In genomic region chr8:3345337-3345736, GRCm38 (mm10) we compare ENCODE assay signal across 31 mouse cellular contexts. TPM values are rescaled to one million over a fixed set of nuclear protein-coding genes. Genes with fewer than 3 reads are reported as not detected.
"Had no signal": no experiment of that assay in that cellular context is flagged by ENCODE, and none has a peak within 500 bp of the region (broad histone marks: within the 10 kb centered on the region; RNA-seq: fewer than 3 reads in every experiment).

No protein-coding gene starts in this region.

- DNase-seq: cerebellum, adult 8-10 months; cerebellum, adult 9-10 months; cerebellum, adult 9-11 months; cerebellum, postnatal 10 days; cerebellum, postnatal 14 days; cerebellum, postnatal 25 days; cerebellum, postnatal 36 days; embryo, embryonic 11 days; forebrain, postnatal 0 days; gastrocnemius, postnatal 10 days; gastrocnemius, postnatal 14 days; gastrocnemius, postnatal 25 days; gastrocnemius, postnatal 36 days; heart, adult 11 months; heart, adult 18-20 months; heart, adult 2 months had no signal

- H3K27ac ChIP-seq: embryonic facial prominence, embryonic 10.5 days; embryonic facial prominence, embryonic 12.5 days; embryonic facial prominence, embryonic 13.5 days; embryonic facial prominence, embryonic 15.5 days; forebrain, embryonic 10.5 days; forebrain, embryonic 12.5 days; forebrain, embryonic 13.5 days; forebrain, embryonic 15.5 days; heart, adult 2 months had no signal

- ATAC-seq: forebrain, embryonic 13.5 days; forebrain, embryonic 14.5 days; forebrain, embryonic 15.5 days; forebrain, embryonic 16.5 days; forebrain, postnatal 0 days had no signal

- H3K4me3 ChIP-seq: embryonic facial prominence, embryonic 10.5 days; embryonic facial prominence, embryonic 12.5 days; embryonic facial prominence, embryonic 13.5 days; embryonic facial prominence, embryonic 15.5 days; erythroblast, embryonic 14.5 days; forebrain, embryonic 10.5 days; forebrain, embryonic 12.5 days; forebrain, embryonic 13.5 days; forebrain, embryonic 15.5 days; heart, adult 2 months had no signal

RNA-seq across cellular contexts. Expression of gene A430078G23Rik, which starts 7.9 kb away (rescaled TPM):
- total RNA-seq: forebrain, postnatal 0 days; gastrocnemius, adult 8-10 months had no signal
- polyA plus RNA-seq: cortical plate, adult 2 months; embryonic facial prominence, embryonic 11.5 days; embryonic facial prominence, embryonic 12.5 days; embryonic facial prominence, embryonic 13.5 days; erythroblast, embryonic 14.5 days; forebrain, embryonic 10.5 days; forebrain, embryonic 11.5 days; forebrain, postnatal 0 days had no signal
